Comparison of ENCODE assay signal across 8 mouse cellular contexts in the genomic region with DNA sequence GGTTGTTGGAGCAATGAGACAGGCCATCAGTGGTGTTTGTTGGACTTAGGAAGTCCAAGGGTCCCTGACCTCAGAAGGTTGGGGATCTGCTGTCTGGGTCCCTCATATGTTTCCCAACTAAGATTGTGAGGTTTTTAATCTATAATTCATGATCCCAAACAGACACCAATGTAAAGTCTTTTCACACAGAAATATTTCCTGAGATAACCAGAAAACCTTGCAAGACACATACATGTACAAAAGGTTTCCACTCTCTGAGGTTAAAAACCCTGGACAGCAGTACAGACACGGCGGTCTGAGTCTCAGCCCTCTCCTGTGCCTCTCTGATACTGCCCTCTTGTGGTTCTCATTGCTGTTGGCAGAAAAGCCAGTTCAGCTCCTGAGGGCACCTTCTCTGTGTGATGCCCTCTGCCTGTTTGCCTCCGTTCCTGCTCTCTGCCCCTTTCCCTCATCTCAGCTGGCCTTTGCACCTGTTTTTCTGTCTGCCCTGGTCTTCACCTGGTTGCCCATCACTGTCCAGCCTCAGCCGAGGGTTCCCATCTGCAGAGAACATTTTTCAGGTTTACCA. TPM values are rescaled to one million over a fixed set of nuclear protein-coding genes. Genes with fewer than 3 reads are reported as not detected.
DNase-seq lines count a peak whose midpoint lies in the region; ATAC-seq and TF ChIP-seq lines count a peak whose summit lies in the region.

No protein-coding gene starts in this region.

- no peak overlapping the region for H3K4me3 ChIP-seq in ES-E14 (ENCODE audit: insufficient read depth in 1 of 2, low read depth in 1 of 2, low read length in 2 of 2, poor library complexity in 1 of 2, severe bottlenecking in 1 of 2)
- no peak overlapping the region for H3K4me3 ChIP-seq in hindbrain, embryonic 10.5 days
- H3K4me3 ChIP-seq in lung, embryonic 16.5 days (ENCODE audit: low read length) = no peak overlapping the region

- H3K27me3 ChIP-seq in hindbrain, embryonic 10.5 days (ENCODE audit: insufficient read depth, poor library complexity, severe bottlenecking) = no peaks in the 10 kb centered on the region
- no peaks in the 10 kb centered on the region for H3K27me3 ChIP-seq in lung, embryonic 16.5 days (ENCODE audit: control insufficient read depth, insufficient read depth, low read depth, low read length)

- no peak overlapping the region for H3K27ac ChIP-seq in ES-E14 (ENCODE audit: insufficient read depth, low read depth, low read length, poor library complexity, severe bottlenecking)
- H3K27ac ChIP-seq in hindbrain, embryonic 10.5 days = peak overlapping the region; percentile 40; the same call in 1 of the 2 replicates
- H3K27ac ChIP-seq in lung, embryonic 16.5 days (ENCODE audit: low read length) = no peak overlapping the region

- no peaks in the 10 kb centered on the region for H3K36me3 ChIP-seq in ES-E14 (ENCODE audit: control insufficient read depth, insufficient read depth, low read length, poor library complexity, severe bottlenecking)
- no peaks in the 10 kb centered on the region for H3K36me3 ChIP-seq in hindbrain, embryonic 10.5 days
- H3K36me3 ChIP-seq in lung, embryonic 16.5 days (ENCODE audit: control insufficient read depth, insufficient read depth, low read length) = no peaks in the 10 kb centered on the region

- 18% methylated on average over 4 of the region's 4 CpGs for WGBS in hindbrain, embryonic 10.5 days
- 15% methylated on average over 4 of the region's 4 CpGs for WGBS in lung, embryonic 16.5 days

- DNase-seq in ES-E14 (ENCODE audit: low read depth, low spot score) = peak; percentile 40
- DNase-seq in brain, adult 2 months (ENCODE audit: low read depth, low spot score) = peak; percentile 81
- DNase-seq in hindbrain, embryonic 10.5 days (ENCODE audit: low spot score) = peak; percentile 56
- DNase-seq in layer of hippocampus, adult 11-12 months (ENCODE audit: low spot score) = peak; percentile 72
- peak; percentile 20 for DNase-seq in ovary, postnatal 10 days (ENCODE audit: low spot score)
- peak; percentile 68 for DNase-seq in thymus, postnatal 14 days

- H3K4me1 ChIP-seq in ES-E14 (ENCODE audit: control insufficient read depth in 2 of 2, insufficient read depth in 2 of 2, low read length in 2 of 2, poor library complexity in 1 of 2) = peaks cover 0 to 5% of the 10 kb centered on the region in 2 experiments; a peak in 2 of 4 replicates
- peaks cover 2% of the 10 kb centered on the region; the same call in 1 of the 2 replicates for H3K4me1 ChIP-seq in hindbrain, embryonic 10.5 days (replicated peaks)
- no peaks in the 10 kb centered on the region for H3K4me1 ChIP-seq in lung, embryonic 16.5 days (replicated peaks; ENCODE audit: control insufficient read depth, insufficient read depth, low read length)

- in situ Hi-C loops in ES-E14 (cut with MboI; ENCODE audit: low sequenced_read_pairs in 2 of 2, unreplicated experiment in 2 of 2) = loop anchor here in 1 of 2 experiments (10.0 kb wide), 1 partner anchor 265 kb away; the partner anchor contains the start of genes Polr1e and Zbtb5

- no peak overlapping the region for H3K9ac ChIP-seq in ES-E14 (ENCODE audit: insufficient read depth, low read depth, low read length, poor library complexity, severe bottlenecking)
- H3K9ac ChIP-seq in lung, embryonic 16.5 days (ENCODE audit: low read length) = no peak overlapping the region

- H3K4me2 ChIP-seq in lung, embryonic 16.5 days (ENCODE audit: low read depth, low read length) = no peak overlapping the region

- H3K9me3 ChIP-seq in ES-E14 (ENCODE audit: control insufficient read depth, insufficient read depth, low read depth, low read length) = no peaks in the 10 kb centered on the region
- no peaks in the 10 kb centered on the region for H3K9me3 ChIP-seq in hindbrain, embryonic 10.5 days
- no peaks in the 10 kb centered on the region for H3K9me3 ChIP-seq in lung, embryonic 16.5 days (ENCODE audit: control insufficient read depth, low read length)

- ATAC-seq in erythroblast, adult 5-6 weeks (replicated peaks; ENCODE audit: low FRiP score, poor library complexity, severe bottlenecking) = 0 out of 2 replicates have a peak, but pooled peaks have one; percentile 53
- peak; percentile 41; the same call in 1 of the 2 replicates for ATAC-seq in lung, embryonic 16.5 days (ENCODE audit: low read depth)

TF ChIP-seq in ES-E14, 5 proteins besides CTCF, POLR2A, EP300 and RAD21:
- TF ChIP-seq ZC3H11A (IDR thresholded peaks at IDR 0.05; ENCODE audit: borderline replicate concordance, low read depth, low read length) (peak; percentile 85; the same call in 1 of the 2 replicates), ZNF384 (IDR thresholded peaks at IDR 0.05; ENCODE audit: low read depth, low read length) (no peak)

RNA-seq across cellular contexts. Expression of gene Trmt10b, which starts 16.9 kb away (rescaled TPM):
- 8.8 TPM in 2 replicates for total RNA-seq in ES-E14 (2012; rRNA removed)
- 9.0 and 10.7 TPM in 2 replicates for total RNA-seq in erythroblast, adult 5-6 weeks (2015; ENCODE audit: low replicate concordance)
- 3.6 and 5.7 TPM in 2 replicates for total RNA-seq in erythroblast, adult 5-6 weeks (2017; ENCODE audit: low replicate concordance)
- 19.7 and 22.1 TPM in 2 replicates for polyA plus RNA-seq in hindbrain, embryonic 10.5 days (2016; fragmentation: Nextera tagmentation; extraction: Ambion mirVana)
- polyA plus RNA-seq in lung, embryonic 16.5 days (2015; fragmentation: Nextera tagmentation; extraction: Ambion mirVana) = 15.9 and 19.2 TPM in 2 replicates

Comparison
In these comparisons a context has a peak if more than half of its experiments do, and no peak if none do; other contexts are left out.
1. DNase-seq: peak in every context shown above with its lines; median percentile 81 in brain, adult 2 months; 72 in layer of hippocampus, adult 11-12 months; 68 in thymus, postnatal 14 days; 56 in hindbrain, embryonic 10.5 days; 40 in ES-E14; 20 in ovary, postnatal 10 days.